Mouse (Mus musculus): Measurements from ENCODE around the gene Itga7. TPM values are rescaled to one million over a fixed set of nuclear protein-coding genes. Genes with fewer than 3 reads are reported as not detected.
A peak's percentile ranks its signal among the peaks of the same experiment; 100 is the strongest.

Gene Itga7
- polyA plus RNA-seq, 1 experiment from 2014 or later, result 4.8 TPM

- no peak for ATAC-seq (ENCODE audit: low FRiP score, low read depth)
- H3K4me1 ChIP-seq, result peaks cover 19% of the 10 kb centered on the region
Observed at GRCm38 (mm10) chr10:128899759-128900490, 33.7 kb upstream of the Itga7 start.

GRCm38 (mm10) chr10:128900698-128901097 lies 32.9 kb upstream of the Itga7 start, which contains the start of gene Cd63:
Gene Cd63, plus strand, starts transcription at chr10:128900989.
- Histone ChIP-seq H3K36me3 (no peaks in the 10 kb centered on the region), H3K9ac (no peak within 1 kb of the TSS), H3K9me3 (no peaks in the 10 kb centered on the region), H3K4me1 (peaks cover 15% of the 10 kb centered on the region), H3K27me3 (peaks cover 16% of the 10 kb centered on the region), H3K4me3 (no peak within 1 kb of the TSS), H3K4me2 (replicated peaks) (no peak within 1 kb of the TSS), H3K27ac (no peak within 1 kb of the TSS)
- no peak for ATAC-seq (ENCODE audit: low FRiP score, low read depth)
- WGBS, result 78% methylated on average over 3 of the region's 3 CpGs

More at GRCm38 (mm10) chr10:128899759-128900490, 33.7 kb upstream of the Itga7 start:
- 79% methylated on average over 6 of the region's 6 CpGs for WGBS
- Histone ChIP-seq H3K9me3 (no peaks in the 10 kb centered on the region), H3K4me2 (replicated peaks) (no peak overlapping the region), H3K27me3 (peaks cover 16% of the 10 kb centered on the region), H3K4me3 (no peak overlapping the region), H3K36me3 (no peaks in the 10 kb centered on the region), H3K9ac (no peak overlapping the region), H3K27ac (no peak overlapping the region)

GRCm38 (mm10) chr10:128901409-128901808 lies 32.2 kb upstream of the Itga7 start:
- no peaks in the 10 kb centered on the region for H3K36me3 ChIP-seq
- no peak overlapping the region for H3K4me3 ChIP-seq
- WGBS, result 79% methylated on average over 1 of the region's 1 CpGs
- H3K9ac ChIP-seq, result no peak overlapping the region
- H3K27ac ChIP-seq, result no peak overlapping the region
- H3K9me3 ChIP-seq, result no peaks in the 10 kb centered on the region
- H3K4me1 ChIP-seq, result peaks cover 8% of the 10 kb centered on the region
- H3K4me2 ChIP-seq (replicated peaks), result no peak overlapping the region
- ATAC-seq (ENCODE audit: low FRiP score, low read depth), result no peak
- H3K27me3 ChIP-seq, result peaks cover 8% of the 10 kb centered on the region

GRCm38 (mm10) chr10:128902409-128902988 lies 31.1 kb upstream of the Itga7 start:
- H3K9ac ChIP-seq, result no peak overlapping the region
- no peaks in the 10 kb centered on the region for H3K27me3 ChIP-seq
- 86% methylated on average over 3 of the region's 3 CpGs for WGBS
- H3K4me2 ChIP-seq (replicated peaks), result no peak overlapping the region
- ATAC-seq (ENCODE audit: low FRiP score, low read depth), result no peak
- H3K4me1 ChIP-seq, result no peaks in the 10 kb centered on the region
- no peak overlapping the region for H3K4me3 ChIP-seq
- no peak overlapping the region for H3K27ac ChIP-seq
- no peaks in the 10 kb centered on the region for H3K36me3 ChIP-seq
- H3K9me3 ChIP-seq, result no peaks in the 10 kb centered on the region

- Histone ChIP-seq H3K9me3 (no peaks in the 10 kb centered on the region), H3K4me3 (no peak overlapping the region), H3K4me2 (replicated peaks) (no peak overlapping the region), H3K27ac (no peak overlapping the region), H3K9ac (no peak overlapping the region), H3K4me1 (peaks cover 7% of the 10 kb centered on the region), H3K36me3 (no peaks in the 10 kb centered on the region), H3K27me3 (no peaks in the 10 kb centered on the region)
- WGBS, result 76% methylated on average over 5 of the region's 5 CpGs
- no peak for ATAC-seq (ENCODE audit: low FRiP score, low read depth)
Observed at GRCm38 (mm10) chr10:128904812-128905211, 28.8 kb upstream of the Itga7 start.

GRCm38 (mm10) chr10:128908778-128909448 lies 24.7 kb upstream of the Itga7 start:
- Histone ChIP-seq H3K27ac (peak overlapping the region; percentile 96), H3K4me2 (replicated peaks) (peak overlapping the region; percentile 77), H3K9me3 (no peaks in the 10 kb centered on the region), H3K9ac (peak overlapping the region; percentile 100), H3K4me1 (peaks cover 38% of the 10 kb centered on the region), H3K4me3 (peak overlapping the region; percentile 87), H3K36me3 (peaks cover 27% of the 10 kb centered on the region), H3K27me3 (no peaks in the 10 kb centered on the region)
- WGBS, result 57% methylated on average over 13 of the region's 13 CpGs
- ATAC-seq (ENCODE audit: low FRiP score, low read depth), result no peak

- peaks cover 34% of the 10 kb centered on the region for H3K36me3 ChIP-seq
- H3K9me3 ChIP-seq, result no peaks in the 10 kb centered on the region
- ATAC-seq (ENCODE audit: low FRiP score, low read depth), result peak; percentile 87
- peak overlapping the region; percentile 96 for H3K27ac ChIP-seq
- peak overlapping the region; percentile 77 for H3K4me2 ChIP-seq (replicated peaks)
- H3K4me1 ChIP-seq, result peaks cover 38% of the 10 kb centered on the region
- H3K27me3 ChIP-seq, result no peaks in the 10 kb centered on the region
- peak overlapping the region; percentile 87 for H3K4me3 ChIP-seq
- WGBS, result under 1% methylated on average over 38 of the region's 41 CpGs
- H3K9ac ChIP-seq, result peak overlapping the region; percentile 100
Observed at GRCm38 (mm10) chr10:128909567-128910028, 24.0 kb upstream of the Itga7 start.

- WGBS, result under 1% methylated on average over 60 of the region's 66 CpGs
- Histone ChIP-seq H3K9ac (peak overlapping the region; percentile 100), H3K36me3 (peaks cover 40% of the 10 kb centered on the region), H3K4me1 (peaks cover 38% of the 10 kb centered on the region), H3K4me2 (replicated peaks) (peak overlapping the region; percentile 77), H3K4me3 (peak overlapping the region; percentile 87), H3K27me3 (no peaks in the 10 kb centered on the region), H3K9me3 (no peaks in the 10 kb centered on the region), H3K27ac (peak overlapping the region; percentile 96)
- peak; percentile 29 for ATAC-seq (ENCODE audit: low FRiP score, low read depth)
Observed at GRCm38 (mm10) chr10:128910066-128910841, 23.4 kb upstream of the Itga7 start.

GRCm38 (mm10) chr10:128911430-128911829 lies 22.2 kb upstream of the Itga7 start:
- 83% methylated on average over 6 of the region's 6 CpGs for WGBS
- Histone ChIP-seq H3K27me3 (no peaks in the 10 kb centered on the region), H3K36me3 (peaks cover 51% of the 10 kb centered on the region), H3K4me3 (peak overlapping the region; percentile 87), H3K9me3 (no peaks in the 10 kb centered on the region), H3K27ac (0 out of 2 replicates have a peak overlapping the region, but pooled peaks have one; percentile 96), H3K4me2 (replicated peaks) (peak overlapping the region; percentile 77), H3K4me1 (peaks cover 38% of the 10 kb centered on the region), H3K9ac (peak overlapping the region; percentile 100)
- no peak for ATAC-seq (ENCODE audit: low FRiP score, low read depth)

GRCm38 (mm10) chr10:128912268-128912667 lies 21.4 kb upstream of the Itga7 start:
- H3K9ac ChIP-seq, result peak overlapping the region; percentile 51; the same call in 1 of the 2 replicates
- H3K4me2 ChIP-seq (replicated peaks), result peak overlapping the region; percentile 77

GRCm38 (mm10) chr10:128912791-128913190 lies 20.8 kb upstream of the Itga7 start:
- Histone ChIP-seq H3K4me2 (replicated peaks) (peak overlapping the region; percentile 19; the same call in 1 of the 2 replicates), H3K4me3 (peak overlapping the region; percentile 7; the same call in 1 of the 2 replicates), H3K27me3 (no peaks in the 10 kb centered on the region), H3K36me3 (peaks cover 65% of the 10 kb centered on the region), H3K9me3 (no peaks in the 10 kb centered on the region), H3K27ac (peak overlapping the region; percentile 49; the same call in 1 of the 2 replicates), H3K9ac (0 out of 2 replicates have a peak overlapping the region, but pooled peaks have one; percentile 20), H3K4me1 (peaks cover 38% of the 10 kb centered on the region)
- no peak for ATAC-seq (ENCODE audit: low FRiP score, low read depth)
- 79% methylated on average over 4 of the region's 4 CpGs for WGBS

More at GRCm38 (mm10) chr10:128912268-128912667, 21.4 kb upstream of the Itga7 start:
- 78% methylated on average over 4 of the region's 4 CpGs for WGBS
- Histone ChIP-seq H3K9me3 (no peaks in the 10 kb centered on the region), H3K27me3 (no peaks in the 10 kb centered on the region), H3K27ac (no peak overlapping the region; the same call in 1 of the 2 replicates), H3K4me3 (no peak overlapping the region), H3K4me1 (peaks cover 38% of the 10 kb centered on the region), H3K36me3 (peaks cover 59% of the 10 kb centered on the region)
- ATAC-seq (ENCODE audit: low FRiP score, low read depth), result no peak
